Mouse (Mus musculus) heart, adult 8-10 months (tissue): Measurements from ENCODE around the gene Olfr1184. TPM values are rescaled to one million over a fixed set of nuclear protein-coding genes. Genes with fewer than 3 reads are reported as not detected.
"Not testable (repeated sequence)": the region's sequence is repeated elsewhere in the genome, so short reads cannot be mapped to it uniquely, and the experiment has no call there.

Source experiments
- DNase-seq: peaks from one replicate; pipeline ENCODE4 v3.0.0; 2022; ENCODE audit warnings: low spot score
- total RNA-seq, 4 experiments: library from RNA; stranded (reverse); gene quantifications; 2 replicates each; pipeline ENCODE4 v1.2.4; 2022

The Olfr1184 gene
- total RNA-seq, result not detected

DNA sequence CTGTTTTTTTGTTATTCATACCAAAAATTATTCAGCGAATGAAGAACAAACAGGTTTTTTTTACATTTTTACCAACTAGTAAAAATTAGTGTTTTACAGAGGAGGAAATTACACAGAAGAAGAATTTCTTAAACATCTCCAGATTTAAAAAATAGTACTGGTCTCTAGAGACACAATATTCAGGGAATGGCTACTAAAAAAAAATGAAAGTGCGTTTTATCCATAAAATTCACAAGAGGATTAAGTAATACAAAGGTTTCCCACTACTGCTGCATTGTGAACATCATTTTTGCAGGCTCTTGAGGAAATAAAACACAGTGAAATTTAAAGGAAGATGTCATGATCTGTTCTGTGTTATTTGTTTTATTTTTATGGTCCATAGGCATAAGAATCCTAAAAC lies at the start of gene Olfr1184:
Gene Olfr1184, plus strand, starts transcription at position 301 of the 400 bp plus-strand sequence.
- DNase-seq, result no peak

- DNase-seq, result no peak
These were observed 34.4 kb upstream of the Olfr1184 start, which contains the start of gene Gm13757 for GRCm38 (mm10) chr2:88449031-88449430. TSS of gene Gm13757 (minus strand) at chr2:88449131.

DNA sequence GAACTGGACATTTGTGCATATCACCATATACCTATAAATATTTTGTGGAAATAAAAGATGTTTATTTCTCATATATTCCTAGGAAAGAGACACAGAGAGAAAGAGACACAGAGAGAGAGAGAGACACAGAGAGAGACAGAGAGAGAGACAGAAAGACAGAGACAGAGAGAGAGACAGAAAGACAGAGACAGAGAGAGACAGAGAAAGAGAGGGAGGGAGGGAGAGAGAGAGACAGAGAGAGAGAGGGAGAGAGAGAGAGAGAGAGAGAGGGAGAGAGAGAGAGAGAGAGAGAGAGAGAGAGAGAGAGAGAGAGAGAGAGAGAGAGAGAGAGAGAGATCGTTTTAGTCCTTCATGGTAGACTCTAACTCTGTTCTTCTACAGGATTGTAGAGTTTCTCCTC lies 28.8 kb upstream of the Olfr1184 start, which contains the start of gene Olfr1183:
Gene Olfr1183, plus strand, starts transcription at position 301 of the 400 bp plus-strand sequence.
- DNase-seq, result not testable (repeated sequence)

GRCm38 (mm10) chr2:88493020-88493419 lies 9.6 kb downstream of the Olfr1184 start, which contains the start of gene Olfr1185-ps1:
TSS of gene Olfr1185-ps1 (plus strand) at chr2:88493320.
- DNase-seq, result no peak

DNA sequence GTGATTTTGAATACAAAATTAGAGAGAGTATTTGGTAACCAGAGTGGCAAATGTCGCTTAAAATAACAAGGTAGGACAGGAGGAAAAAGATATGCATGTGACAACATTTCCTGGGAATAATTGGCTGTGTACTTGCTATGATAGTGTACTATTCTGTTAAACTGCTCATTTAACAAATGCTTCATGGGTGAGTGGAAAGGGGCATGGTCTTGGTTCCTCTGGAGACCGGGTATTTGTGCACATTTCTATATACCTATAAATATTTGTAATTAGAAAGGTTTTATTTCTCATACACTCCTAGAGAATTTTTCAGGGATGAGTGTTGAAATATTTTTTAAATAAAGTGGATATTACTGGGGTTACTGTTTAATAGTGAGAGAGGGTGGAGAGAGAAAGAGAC lies 34.9 kb downstream of the Olfr1184 start, which contains the start of gene Olfr1186:
Gene Olfr1186, plus strand, starts transcription at position 301 of the 400 bp plus-strand sequence.
- no peak for DNase-seq

DNA sequence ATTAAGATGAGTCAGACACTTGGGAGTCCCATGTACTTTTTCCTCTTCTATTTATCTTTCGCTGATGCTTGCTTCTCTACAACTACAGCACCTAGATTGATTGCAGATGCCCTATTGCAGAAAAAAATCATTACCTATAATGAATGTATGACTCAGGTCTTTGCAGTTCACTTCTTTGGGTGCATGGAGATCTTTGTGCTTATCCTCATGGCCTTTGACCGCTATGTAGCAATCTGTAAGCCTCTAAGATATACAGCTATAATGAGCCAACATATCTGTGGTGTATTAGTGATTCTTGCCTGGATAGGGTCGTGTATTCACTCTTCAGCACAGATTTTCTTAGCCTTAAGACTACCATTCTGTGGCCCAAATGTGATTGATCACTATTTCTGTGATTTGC lies 42.3 kb downstream of the Olfr1184 start:
- no peak for DNase-seq

Other genes with a start within 250 kb of the Olfr1184 start
- not detected for gene Olfr1173, start 203.7 kb upstream of the Olfr1184 start, total RNA-seq
- not detected for gene Olfr1174-ps, start 168.5 kb upstream of the Olfr1184 start, total RNA-seq
- not detected for gene Olfr1175-ps, start 156.4 kb upstream of the Olfr1184 start, total RNA-seq
- gene Olfr1176, start 146.9 kb upstream of the Olfr1184 start, total RNA-seq, result not detected
- gene Olfr1177-ps, start 137.1 kb upstream of the Olfr1184 start, total RNA-seq, result not detected
- gene Olfr1178, start 96.5 kb upstream of the Olfr1184 start, total RNA-seq, result not detected
- gene Olfr1179, start 77.1 kb upstream of the Olfr1184 start, total RNA-seq, result not detected
- not detected for gene Olfr1180, start 64.4 kb upstream of the Olfr1184 start, total RNA-seq
- not detected for gene Olfr1181, start 57.4 kb upstream of the Olfr1184 start, total RNA-seq
- not detected for gene Gm13757, start 34.5 kb upstream of the Olfr1184 start, total RNA-seq
- gene Olfr1183, start 28.7 kb upstream of the Olfr1184 start, total RNA-seq, result not detected
- gene Olfr1185-ps1, start 9.7 kb downstream of the Olfr1184 start, total RNA-seq, result not detected
- not detected for gene Olfr1186, start 35.0 kb downstream of the Olfr1184 start, total RNA-seq
- not detected for gene Olfr1188, start 73.3 kb downstream of the Olfr1184 start, total RNA-seq
- gene Olfr1189, start 102.9 kb downstream of the Olfr1184 start, total RNA-seq, result not detected
- gene Olfr1191-ps1, start 156.9 kb downstream of the Olfr1184 start, total RNA-seq, result not detected
- not detected for gene Olfr1192-ps1, start 164.9 kb downstream of the Olfr1184 start, total RNA-seq
- not detected for gene Olfr1193, start 192.0 kb downstream of the Olfr1184 start, total RNA-seq
- not detected for gene Olfr1195, start 205.6 kb downstream of the Olfr1184 start, total RNA-seq
- not detected for gene Olfr1196, start 221.0 kb downstream of the Olfr1184 start, total RNA-seq
- gene Olfr1197, start 248.8 kb downstream of the Olfr1184 start, total RNA-seq, result not detected